ENCODE assay signal across 9 mouse cellular contexts in the genomic region with DNA sequence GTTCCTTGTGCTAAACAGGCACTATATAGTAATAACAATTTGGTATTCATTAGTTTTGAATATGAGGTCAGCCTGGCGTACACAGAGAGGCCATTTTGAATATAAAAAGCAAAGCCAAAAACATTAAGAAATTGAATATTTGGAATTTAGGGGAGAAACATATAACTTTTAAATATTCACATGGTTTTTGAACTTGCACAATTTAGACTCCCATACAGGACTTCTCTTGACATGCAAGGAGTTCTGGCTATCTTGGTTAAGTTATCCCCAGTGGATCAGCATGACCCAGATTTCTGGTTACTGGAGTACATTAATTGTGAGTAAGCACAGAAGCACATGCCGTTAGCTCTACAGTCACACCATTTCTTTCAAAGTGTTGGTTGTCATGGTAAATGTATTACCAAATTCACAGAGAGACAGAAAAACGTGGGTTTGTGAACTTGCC. TPM values are rescaled to one million over a fixed set of nuclear protein-coding genes. Genes with fewer than 3 reads are reported as not detected.
DNase-seq lines count a peak whose midpoint lies in the region; ATAC-seq and TF ChIP-seq lines count a peak whose summit lies in the region.
"Had no signal": no experiment of that assay in that cellular context is flagged by ENCODE, and none has a peak within 500 bp of the region (broad histone marks: within the 10 kb centered on the region; RNA-seq: fewer than 3 reads in every experiment).

No protein-coding gene starts in this region.

- H3K4me3 ChIP-seq in testis, adult 2 months (ENCODE audit: control insufficient read depth, low read depth, low read length), result no peak overlapping the region
- H3K4me3 ChIP-seq in limb, embryonic 14.5 days (replicated peaks; ENCODE audit: low read length), result peak overlapping the region; percentile 56

- 31% methylated on average over 3 of the region's 3 CpGs for WGBS in limb, embryonic 14.5 days

- no peak for ATAC-seq in CD4-positive, CD25-positive, alpha-beta regulatory T cell, adult 4 months
- no peak for ATAC-seq in limb, embryonic 14.5 days (ENCODE audit: low FRiP score, low read depth)
- no peak for ATAC-seq in megakaryocyte progenitor cell, adult 5-6 weeks (replicated peaks; ENCODE audit: poor library complexity)

- H3K36me3 ChIP-seq in testis, adult 2 months (ENCODE audit: control insufficient read depth, insufficient read depth, low read length), result no peaks in the 10 kb centered on the region
- no peaks in the 10 kb centered on the region for H3K36me3 ChIP-seq in limb, embryonic 14.5 days (ENCODE audit: control insufficient read depth, insufficient read depth, low read length)

- H3K4me1 ChIP-seq in testis, adult 2 months (ENCODE audit: control insufficient read depth, insufficient read depth, low read length), result peaks cover 3% of the 10 kb centered on the region; the same call in 1 of the 2 replicates
- H3K4me1 ChIP-seq in limb, embryonic 14.5 days (ENCODE audit: control insufficient read depth, insufficient read depth, low read length), result peaks cover 4% of the 10 kb centered on the region; the same call in 1 of the 2 replicates

- no peaks in the 10 kb centered on the region for H3K9me3 ChIP-seq in limb, embryonic 14.5 days (ENCODE audit: control insufficient read depth, low read length)

- TF ChIP-seq CTCF in testis, adult 2 months (IDR thresholded peaks at IDR 0.05; ENCODE audit: control insufficient read depth, insufficient read depth, insufficient replicate concordance, low read depth, low read length), result no peak

- peak overlapping the region; percentile 24; the same call in 1 of the 2 replicates for H3K27ac ChIP-seq in testis, adult 2 months (ENCODE audit: control insufficient read depth, insufficient read depth, low read depth, low read length)
- peak overlapping the region; percentile 98 for H3K27ac ChIP-seq in limb, embryonic 14.5 days (replicated peaks; ENCODE audit: low read depth, low read length)

- peak overlapping the region; percentile 76 for H3K9ac ChIP-seq in limb, embryonic 14.5 days (ENCODE audit: low read depth, low read length, severe bottlenecking)

- peak overlapping the region; percentile 72 for H3K4me2 ChIP-seq in limb, embryonic 14.5 days (replicated peaks; ENCODE audit: low read depth, low read length, severe bottlenecking)

- no peaks in the 10 kb centered on the region for H3K27me3 ChIP-seq in testis, adult 2 months (ENCODE audit: control insufficient read depth, insufficient read depth, low read length)
- no peaks in the 10 kb centered on the region for H3K27me3 ChIP-seq in limb, embryonic 14.5 days (ENCODE audit: control insufficient read depth, insufficient read depth, low read length)

- DNase-seq in CD4-positive, CD25-positive, alpha-beta regulatory T cell, adult 2 months (ENCODE audit: low read depth, low spot score), result peak; percentile 42
- no peak for DNase-seq in testis, postnatal 10 days (ENCODE audit: low spot score)
- DNase-seq in limb, embryonic 14.5 days (ENCODE audit: low spot score), result no peak
- DNase-seq in cerebellum, adult 11-12 months, result no peak
- no peak for DNase-seq in T-cell, adult 2 months (ENCODE audit: low spot score)

- no peak for TF ChIP-seq POLR2A in testis, adult 2 months (IDR thresholded peaks at IDR 0.05; ENCODE audit: control insufficient read depth, low read depth, low read length)
- no peak for TF ChIP-seq POLR2A in limb, embryonic 14.5 days (IDR thresholded peaks at IDR 0.05; ENCODE audit: borderline replicate concordance, extremely low read depth, insufficient read depth, insufficient read length)

RNA-seq across cellular contexts. Expression of a gene that starts 18.5 kb away (rescaled TPM):
- polyA plus RNA-seq in CD4-positive, CD25-positive, alpha-beta regulatory T cell, adult 4 months (2017; shearing (Covaris generic)), result 1 to 10 TPM; 2.4 to 3.3 TPM
- 4.6 TPM in 2 replicates for polyA plus RNA-seq in testis, adult 2 months (2012; rRNA removed)
- 7.4 and 8.6 TPM in 2 replicates for polyA plus RNA-seq in limb, embryonic 14.5 days (2012; rRNA removed)
- 9.7 and 11.8 TPM in 2 replicates for polyA plus RNA-seq in limb, embryonic 14.5 days (2014; fragmentation: Nextera tagmentation; extraction: Ambion mirVana)
- 4.2 and 4.7 TPM in 2 replicates for total RNA-seq in megakaryocyte progenitor cell, adult 5-6 weeks (2015)
- total RNA-seq in megakaryocyte progenitor cell, adult 5-6 weeks (2017), result 2.0 and 3.3 TPM in 2 replicates

RNA-seq across cellular contexts. Expression of a gene that starts 19.7 kb away (rescaled TPM):
- 1,000 to 10,000 TPM; 1,072 to 1,239 TPM for polyA plus RNA-seq in CD4-positive, CD25-positive, alpha-beta regulatory T cell, adult 4 months (2017; shearing (Covaris generic))
- 286 and 325 TPM in 2 replicates for polyA plus RNA-seq in testis, adult 2 months (2012; rRNA removed)
- polyA plus RNA-seq in limb, embryonic 14.5 days (2012; rRNA removed), result 385 and 486 TPM in 2 replicates
- polyA plus RNA-seq in limb, embryonic 14.5 days (2014; fragmentation: Nextera tagmentation; extraction: Ambion mirVana), result 609 and 633 TPM in 2 replicates
- 679 and 683 TPM in 2 replicates for total RNA-seq in megakaryocyte progenitor cell, adult 5-6 weeks (2015)
- 1,301 and 1,452 TPM in 2 replicates for total RNA-seq in megakaryocyte progenitor cell, adult 5-6 weeks (2017)

RNA-seq across cellular contexts. Expression of a gene that starts 39.4 kb away (rescaled TPM):
- polyA plus RNA-seq in CD4-positive, CD25-positive, alpha-beta regulatory T cell, adult 4 months (2017; shearing (Covaris generic)), result 10 to 100 TPM; 34.4 to 40.9 TPM
- 6.0 and 8.6 TPM in 2 replicates for polyA plus RNA-seq in testis, adult 2 months (2012; rRNA removed)
- 67.2 and 85.1 TPM in 2 replicates for polyA plus RNA-seq in limb, embryonic 14.5 days (2012; rRNA removed)
- 148 and 172 TPM in 2 replicates for polyA plus RNA-seq in limb, embryonic 14.5 days (2014; fragmentation: Nextera tagmentation; extraction: Ambion mirVana)
- total RNA-seq in megakaryocyte progenitor cell, adult 5-6 weeks (2015), result 35.4 and 39.7 TPM in 2 replicates
- 27.8 and 28.1 TPM in 2 replicates for total RNA-seq in megakaryocyte progenitor cell, adult 5-6 weeks (2017)

RNA-seq across cellular contexts. Expression of a gene that starts 57.1 kb away (rescaled TPM):
- 10 to 100 TPM in 1 of 2 experiments, 1 to 10 TPM in 1; 7.6 to 14.3 TPM for polyA plus RNA-seq in CD4-positive, CD25-positive, alpha-beta regulatory T cell, adult 4 months (2017; shearing (Covaris generic))
- 3.6 TPM in 1 of 2 replicates, not detected in the other for polyA plus RNA-seq in testis, adult 2 months (2012; rRNA removed)
- not detected in 2 replicates for polyA plus RNA-seq in limb, embryonic 14.5 days (2012; rRNA removed)
- 1.4 and 2.5 TPM in 2 replicates for polyA plus RNA-seq in limb, embryonic 14.5 days (2014; fragmentation: Nextera tagmentation; extraction: Ambion mirVana)
- total RNA-seq in megakaryocyte progenitor cell, adult 5-6 weeks (2015), result not detected in 2 replicates
- not detected in 2 replicates for total RNA-seq in megakaryocyte progenitor cell, adult 5-6 weeks (2017)
- polyA plus RNA-seq: large intestine, adult 2 months had no signal
